Mouse (Mus musculus) layer of hippocampus, adult 11-12 months (tissue): ENCODE results near the gene Zxdc.

Source experiments
- DNase-seq: peaks from one replicate; pipeline ENCODE4 v3.0.0; 2022; ENCODE audit warnings: low spot score

Gene Zxdc

DNA sequence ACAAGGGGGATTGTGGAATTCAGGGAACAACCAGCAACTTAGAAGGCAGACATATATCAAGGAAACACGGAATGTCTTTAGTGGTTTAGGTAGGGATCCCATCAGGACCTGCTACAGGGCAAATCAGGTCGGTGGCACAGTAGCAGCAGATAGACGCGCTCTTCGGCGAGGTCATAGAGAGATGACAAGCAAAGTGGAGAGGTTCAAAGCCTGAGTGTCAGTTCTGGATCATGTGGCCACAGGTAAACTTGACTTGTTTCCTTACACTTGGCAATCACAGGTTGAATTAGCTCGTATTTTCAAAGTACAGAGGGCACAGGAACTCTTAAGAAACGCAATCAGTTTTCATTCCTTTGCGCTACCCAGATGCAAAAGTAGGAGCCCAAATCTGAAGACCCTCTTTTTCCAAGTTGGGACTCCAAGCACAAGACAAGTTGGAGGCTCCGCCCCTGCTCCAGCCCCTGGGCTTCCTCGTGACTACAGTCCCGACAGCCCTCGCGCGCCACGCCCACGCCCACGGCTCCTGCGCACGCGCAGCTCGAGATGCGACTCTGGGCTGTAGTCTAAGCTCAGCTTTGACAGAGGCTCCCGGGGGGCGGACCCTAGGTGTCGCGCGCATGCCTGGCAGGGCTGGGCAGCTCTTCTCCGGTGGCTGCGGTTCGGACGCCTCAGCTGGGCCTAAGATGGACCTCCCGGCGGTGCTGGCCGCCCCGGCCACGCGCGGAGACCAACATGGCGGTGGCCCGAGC is at the start of gene Zxdc:
Gene Zxdc, plus strand, starts transcription at position 517 of the 749 bp plus-strand sequence.
- DNase-seq: peak; percentile 100

DNA sequence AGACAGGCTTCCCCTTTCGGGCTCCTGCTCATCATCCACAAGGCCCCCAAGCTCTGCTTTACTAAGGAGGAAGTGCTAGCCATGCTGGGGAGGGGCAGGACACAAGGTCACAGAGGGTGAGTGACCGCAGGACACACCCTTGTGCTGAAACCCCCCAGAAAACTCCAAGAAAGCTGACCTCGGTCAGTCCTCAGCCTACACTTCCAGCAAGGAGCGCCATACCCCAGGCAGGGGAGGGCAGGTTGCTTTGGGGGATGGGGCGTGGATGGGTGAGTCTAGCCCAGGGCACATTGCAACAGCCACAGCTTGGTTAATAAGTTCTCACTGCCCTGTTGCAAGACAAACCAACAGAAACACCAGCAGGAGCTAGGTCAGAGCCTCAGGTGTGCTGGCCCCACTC is 48.9 kb upstream of the Zxdc start:
- no peak for DNase-seq

DNA sequence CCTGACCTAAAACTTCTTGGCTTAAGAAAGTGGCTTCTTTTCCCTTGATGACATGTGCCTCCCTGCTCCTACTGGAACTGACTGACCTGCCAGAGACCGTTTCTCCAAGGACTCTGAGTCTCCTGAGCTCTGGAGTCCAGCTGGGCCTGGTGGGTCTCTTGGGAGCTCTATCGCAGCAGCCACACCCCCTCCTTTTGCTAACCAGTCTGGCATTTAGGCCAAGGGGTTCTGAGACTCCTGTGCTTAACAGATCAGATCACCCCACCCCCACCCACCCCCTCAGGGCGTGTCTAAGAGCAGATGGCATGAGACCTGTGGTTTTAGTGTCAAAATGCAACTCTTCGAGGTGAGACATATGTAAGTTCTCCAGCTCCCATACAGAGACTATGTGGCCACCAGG is 47.5 kb upstream of the Zxdc start:
- DNase-seq: no peak

DNA sequence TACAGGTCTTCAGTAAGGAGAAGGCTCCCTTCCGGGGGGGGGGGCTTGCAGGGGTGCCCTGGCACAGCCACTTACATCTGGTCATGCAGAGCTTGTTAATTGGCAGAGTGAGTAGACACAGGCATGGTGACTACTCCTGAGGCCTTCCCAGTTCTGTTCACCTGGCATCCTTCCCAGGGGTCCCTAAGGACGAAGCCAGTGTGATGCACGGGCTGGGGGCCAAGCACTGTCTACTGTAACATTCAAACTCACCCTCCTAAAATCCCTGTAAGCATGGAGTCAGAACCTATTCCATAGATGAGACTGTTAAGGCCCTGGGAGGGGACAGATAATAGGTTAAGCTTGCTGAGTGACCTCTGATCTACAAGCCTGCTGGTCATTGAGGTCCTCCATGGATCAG is 45.3 kb upstream of the Zxdc start:
- DNase-seq: no peak

DNA sequence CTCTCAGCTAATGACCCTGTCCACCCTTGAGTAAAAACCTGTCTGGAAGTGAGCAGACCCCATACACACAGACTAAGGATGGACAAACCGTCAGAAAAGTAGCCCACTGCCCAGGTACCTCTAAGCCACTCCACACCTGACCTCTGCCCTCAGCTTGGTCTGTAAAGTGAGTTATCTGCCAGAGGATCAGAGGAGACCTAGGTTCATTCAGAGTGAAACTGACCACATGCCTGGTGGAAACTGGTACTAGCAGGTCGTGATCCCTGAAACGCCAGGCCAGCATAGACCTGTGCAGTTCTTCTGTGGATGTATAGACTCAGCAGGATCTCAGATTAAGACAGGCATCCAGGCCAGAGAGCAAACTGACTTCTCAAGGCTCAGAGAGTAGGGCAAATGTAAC is 44.8 kb upstream of the Zxdc start:
- no peak for DNase-seq

DNA sequence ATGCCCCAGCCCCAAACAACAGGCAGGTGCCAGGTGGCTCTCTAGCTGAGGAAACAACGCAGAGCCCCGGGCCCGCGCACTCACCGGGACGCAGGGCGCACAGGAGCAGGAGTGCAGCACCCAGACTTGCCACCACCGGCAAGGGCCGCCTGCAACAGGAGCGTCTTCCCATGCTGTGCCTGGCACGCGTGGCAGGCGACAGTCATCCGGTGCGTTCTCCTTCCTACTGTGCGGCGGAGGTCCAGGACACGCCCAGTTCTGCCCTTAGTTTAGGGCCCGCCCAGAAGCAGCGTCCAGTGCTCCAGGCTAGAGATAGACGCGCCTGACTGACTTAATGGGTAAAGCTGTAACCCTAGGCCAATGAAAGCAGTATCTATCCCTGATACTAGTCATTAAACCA is 44.3 kb upstream of the Zxdc start, which contains the start of gene Chst13:
Gene Chst13, minus strand, starts transcription at position 195 of the 400 bp plus-strand sequence.
- DNase-seq: no peak

DNA sequence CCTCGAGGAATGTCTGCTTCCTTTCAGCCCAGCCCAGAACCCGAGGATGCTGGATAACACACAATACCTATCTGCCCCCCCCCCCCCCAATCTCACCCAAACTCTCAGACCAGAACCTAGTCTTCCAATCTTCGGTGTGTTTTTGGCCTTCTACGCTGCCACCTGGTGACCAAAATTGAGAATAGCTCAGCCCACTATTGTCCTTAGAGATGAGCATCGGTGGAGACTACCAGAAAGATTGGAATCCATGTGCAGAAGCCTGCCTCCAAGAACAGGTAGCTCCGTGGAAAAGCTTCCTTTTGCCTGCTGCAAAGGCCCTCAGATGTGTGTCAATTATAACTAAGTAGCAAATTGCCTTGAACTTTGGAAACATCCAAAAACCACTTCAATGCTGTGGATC is 41.6 kb upstream of the Zxdc start:
- DNase-seq: peak; percentile 47

DNA sequence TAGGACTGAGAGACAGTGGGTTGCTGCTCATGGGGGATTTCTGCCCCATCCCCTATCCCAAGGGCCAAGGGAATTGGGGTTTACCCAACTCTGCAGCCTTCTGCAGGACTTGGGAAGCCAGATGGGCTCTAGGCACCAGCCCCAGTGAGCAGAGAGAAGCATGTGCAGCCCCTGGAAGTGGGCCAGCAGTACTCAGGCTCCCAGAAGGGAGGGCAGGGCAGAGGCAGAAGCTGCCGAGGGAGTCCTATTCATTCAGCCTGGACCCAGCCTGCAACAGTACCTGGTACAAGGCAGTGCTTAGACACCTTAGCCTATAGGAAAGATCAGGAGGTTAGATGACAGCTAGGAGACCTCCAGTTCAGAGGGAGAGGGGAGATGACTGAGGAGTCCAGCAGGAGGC is 39.3 kb upstream of the Zxdc start:
- peak; percentile 76 for DNase-seq

DNA sequence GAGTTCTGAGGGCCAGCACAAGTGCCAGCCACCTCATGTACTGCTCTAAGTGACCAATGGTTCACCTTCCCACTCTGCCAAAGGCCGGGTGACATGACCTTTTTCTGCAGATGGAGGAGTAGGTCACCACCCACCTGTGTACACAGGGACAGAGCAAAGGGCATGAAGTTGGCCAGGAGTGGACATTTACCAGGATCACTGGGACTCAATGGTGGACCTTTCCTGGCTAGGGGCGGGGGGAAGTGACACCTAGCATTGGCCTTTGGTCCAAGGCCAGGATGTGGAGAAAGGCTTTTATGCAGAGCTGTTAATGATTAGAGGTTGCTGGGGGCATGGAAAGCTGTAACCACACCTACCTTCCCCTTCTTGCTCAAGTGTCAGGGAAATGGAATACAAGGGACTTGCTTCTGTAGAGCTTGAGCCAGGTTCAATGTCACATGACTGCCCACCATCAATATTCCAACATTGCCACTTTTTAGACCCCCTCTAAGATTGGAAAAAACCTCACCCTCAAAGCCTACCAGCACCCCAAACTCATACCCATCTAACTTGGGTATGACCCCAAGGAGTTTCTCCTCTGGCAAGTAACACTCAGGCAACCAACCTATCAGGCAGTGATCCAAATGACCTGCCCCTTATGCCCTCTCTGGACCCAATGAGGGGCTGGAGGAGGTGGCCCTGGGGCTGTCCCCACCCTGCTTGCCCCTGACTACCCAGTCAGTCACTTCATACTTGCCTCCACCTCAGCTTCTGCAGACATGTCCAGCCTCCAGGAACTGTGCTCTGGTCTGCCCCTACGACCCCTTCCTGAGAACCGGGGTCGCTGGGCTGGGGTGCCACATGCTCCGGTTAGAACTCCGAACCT is 36.5 kb upstream of the Zxdc start, which contains the start of gene Uroc1:
Gene Uroc1, plus strand, starts transcription at position 724 of the 865 bp plus-strand sequence.
- no peak for DNase-seq

DNA sequence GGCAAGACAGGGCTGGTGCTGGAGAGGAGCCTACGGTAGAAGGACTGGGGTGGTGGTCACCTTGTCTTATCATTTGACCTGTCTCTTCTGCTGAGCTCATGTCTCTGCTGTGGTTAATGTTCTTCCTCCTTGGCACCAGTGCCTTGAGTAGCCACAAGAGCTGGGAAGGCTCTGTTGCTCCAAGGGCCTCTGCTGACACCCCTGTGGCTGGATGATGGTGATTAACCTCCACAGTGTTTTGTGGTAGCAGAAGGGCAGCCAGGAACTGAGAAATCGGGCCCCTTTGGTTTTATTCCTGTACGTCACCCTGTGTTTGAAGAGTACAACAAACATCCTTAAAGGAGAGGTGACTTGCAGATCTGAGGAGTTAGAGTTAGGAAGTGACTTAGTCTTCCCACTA is 35.0 kb upstream of the Zxdc start:
- no peak for DNase-seq

DNA sequence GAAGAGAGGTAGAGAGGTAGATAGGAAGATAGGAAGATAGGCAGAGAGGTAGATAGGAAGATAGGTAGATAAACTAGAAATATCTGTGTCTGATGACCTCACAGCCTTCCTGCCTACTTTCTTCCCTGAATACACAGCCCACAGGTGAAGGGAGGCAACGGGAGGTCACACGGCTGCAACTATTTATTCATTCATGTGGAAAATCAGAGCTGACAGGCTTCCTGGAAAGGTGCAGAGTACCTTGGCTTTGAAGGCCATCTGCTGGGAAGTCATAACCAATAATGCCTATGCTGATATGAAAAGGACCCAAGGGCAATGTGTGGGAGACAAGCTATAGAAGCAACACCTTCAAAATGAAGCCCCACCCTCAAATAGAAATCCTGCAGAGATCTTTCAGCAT is 26.9 kb upstream of the Zxdc start:
- no peak for DNase-seq

DNA sequence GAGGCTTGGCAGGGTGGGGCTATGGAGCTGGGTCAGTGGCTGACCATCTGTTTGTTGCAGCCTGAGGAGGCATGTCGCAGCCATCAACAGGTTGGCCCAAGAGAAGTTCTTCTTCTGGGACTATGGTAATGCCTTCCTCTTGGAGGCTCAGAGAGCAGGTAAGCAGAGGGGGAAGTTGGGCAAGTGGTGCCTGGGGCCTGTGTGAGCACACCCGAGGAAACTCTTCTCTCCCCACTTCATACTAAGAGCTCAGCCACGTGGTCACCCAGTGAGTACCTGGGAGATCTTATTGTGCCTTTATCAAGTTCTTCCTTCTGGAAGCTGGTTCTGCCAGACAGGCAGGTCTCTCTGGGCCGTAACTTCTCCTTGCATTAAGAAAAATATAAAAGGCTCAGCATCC is 22.1 kb upstream of the Zxdc start:
- DNase-seq: no peak

DNA sequence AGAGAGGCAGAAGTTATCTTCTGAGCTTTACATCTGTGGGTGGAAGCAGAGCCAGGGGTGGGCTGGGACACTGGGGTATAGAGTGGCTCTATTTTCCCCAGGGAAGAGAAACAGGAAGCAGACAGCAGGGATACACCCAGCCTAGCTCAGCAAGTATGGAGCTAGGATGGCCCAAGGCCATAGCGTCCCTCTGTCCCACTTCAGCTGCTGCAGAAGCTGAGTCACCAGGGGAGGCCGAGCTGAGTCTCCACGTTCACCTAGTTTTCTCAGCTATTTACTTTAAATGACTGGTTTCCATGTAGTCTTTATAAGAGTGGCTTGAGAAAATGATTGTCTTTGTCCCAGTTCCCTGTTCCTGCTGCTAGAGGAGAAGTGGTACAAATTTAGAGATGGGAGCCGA is 20.8 kb upstream of the Zxdc start:
- DNase-seq: no peak

DNA sequence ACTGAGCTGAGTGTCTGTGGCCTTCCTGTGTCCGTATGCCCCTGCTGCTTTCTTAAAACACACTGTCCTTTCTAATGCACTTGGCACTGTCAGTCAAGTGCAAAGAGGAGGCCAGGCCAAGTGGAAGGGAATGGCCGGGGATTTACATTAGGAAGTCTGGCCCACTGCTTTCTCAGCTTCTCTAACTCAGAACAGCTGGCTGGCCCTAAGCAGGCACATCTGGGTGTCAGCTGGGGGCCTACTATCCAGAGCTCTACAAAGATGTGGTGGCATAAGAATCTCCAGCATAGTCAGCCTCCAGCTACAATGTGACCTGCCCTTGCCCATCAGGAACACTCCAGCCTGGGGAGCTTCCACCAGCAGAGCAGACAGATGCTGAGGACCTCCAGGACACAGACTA is 19.3 kb upstream of the Zxdc start:
- no peak for DNase-seq

DNA sequence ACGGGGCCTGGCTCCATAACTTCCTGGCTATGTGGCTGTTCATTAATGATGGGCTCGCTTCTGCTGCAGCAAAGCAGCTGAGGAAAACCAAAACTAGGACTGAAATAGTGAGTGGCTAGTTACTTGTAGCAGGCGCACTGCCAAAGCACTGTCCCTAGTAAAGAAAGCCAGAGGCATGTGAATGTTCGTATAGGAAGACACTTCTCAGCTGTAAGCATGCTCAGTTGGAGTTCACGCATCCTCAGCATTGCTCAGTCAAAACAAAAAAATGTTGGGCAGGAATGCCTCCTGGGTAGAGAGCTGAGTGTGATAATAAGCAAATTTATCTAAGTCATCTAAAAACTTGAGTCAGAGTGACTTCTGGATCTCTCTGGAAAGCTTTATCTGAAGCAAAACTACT is 11.2 kb upstream of the Zxdc start:
- no peak for DNase-seq

DNA sequence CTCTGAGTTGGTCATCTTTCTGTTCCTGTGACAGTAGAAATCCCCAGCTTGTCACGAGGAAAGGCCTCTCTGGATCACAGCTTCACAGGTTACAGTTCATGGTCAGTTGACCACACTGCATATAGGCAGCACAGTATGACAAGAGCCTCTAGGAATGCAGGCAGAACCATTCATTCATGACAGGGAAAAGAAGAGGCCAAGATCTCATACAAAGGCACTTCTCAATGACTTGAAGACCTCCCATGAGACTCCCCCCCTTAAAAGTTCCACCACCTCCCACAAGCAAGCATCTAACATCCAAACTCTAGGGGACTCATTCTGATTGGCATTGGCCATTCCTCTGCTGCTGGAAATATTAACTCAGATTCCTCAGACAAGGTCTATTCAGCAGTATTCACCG is 9.8 kb upstream of the Zxdc start:
- no peak for DNase-seq

DNA sequence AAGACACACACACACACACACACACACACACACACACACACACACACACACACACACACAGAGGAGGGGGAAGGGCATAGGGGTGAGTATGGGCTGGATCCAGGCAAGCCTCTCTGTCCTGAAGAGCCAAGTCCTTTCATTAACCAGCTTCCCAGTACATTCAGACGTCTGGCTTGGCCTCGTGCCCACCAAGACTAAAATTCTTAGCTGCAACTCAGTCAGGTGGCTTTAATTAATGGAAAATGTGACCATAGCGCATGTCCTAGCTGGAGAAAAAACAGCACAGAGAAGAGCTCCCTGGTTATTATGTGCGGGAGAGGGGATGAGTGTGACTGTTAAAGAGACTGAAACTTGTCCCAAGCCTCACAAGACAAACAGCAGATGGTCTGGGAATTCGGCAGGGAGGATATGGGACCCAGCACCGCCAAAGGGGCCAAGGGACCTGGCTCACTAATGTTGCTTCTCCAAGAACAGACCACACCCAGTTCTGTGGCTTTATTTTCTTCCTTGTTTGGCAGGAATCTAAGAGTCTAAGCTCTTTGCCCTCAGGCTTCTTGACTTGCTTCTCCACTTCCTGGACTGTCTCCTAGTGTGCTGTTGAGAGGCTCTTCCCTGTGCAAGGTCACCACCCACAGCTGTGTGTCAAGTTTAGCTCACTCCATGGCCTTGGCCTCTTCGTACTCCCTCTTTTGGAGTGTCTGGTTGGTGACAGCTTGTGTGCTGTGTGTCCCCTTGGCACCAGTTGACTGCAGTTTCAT is 9.1 kb upstream of the Zxdc start:
- DNase-seq: peak; percentile 39

DNA sequence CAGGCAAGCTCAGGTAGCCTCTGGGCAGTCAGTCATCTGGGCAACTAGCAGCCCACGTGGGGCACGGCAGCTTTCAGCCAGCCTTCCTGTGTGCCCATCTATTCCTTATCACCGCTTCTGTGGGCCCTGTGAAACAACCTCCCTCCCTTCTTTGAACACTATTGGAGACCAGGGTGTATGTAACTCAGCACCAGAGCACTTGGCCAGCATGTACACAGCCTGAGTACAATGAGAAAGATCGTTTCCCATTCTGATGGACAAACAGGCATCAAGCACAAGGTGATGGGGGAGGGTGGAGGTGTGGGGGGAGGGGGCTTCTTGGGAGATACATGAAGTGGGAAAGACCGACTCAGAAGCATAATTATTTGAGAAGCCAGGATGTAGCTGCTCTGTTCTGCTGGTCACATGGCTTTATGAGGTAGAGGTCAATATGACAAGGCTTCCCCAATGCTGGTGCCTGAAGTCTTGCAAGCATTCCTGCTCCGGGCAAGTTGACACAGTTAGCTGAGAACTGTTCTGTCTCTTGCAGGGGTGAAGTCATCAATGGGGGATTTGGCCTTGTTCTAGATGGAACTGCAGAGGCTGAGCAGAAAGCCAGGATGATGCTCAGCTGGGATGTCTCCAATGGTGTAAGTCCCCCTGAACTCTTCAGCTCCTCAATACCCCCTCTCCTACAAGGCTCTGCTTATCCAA is 8.2 kb upstream of the Zxdc start:
- DNase-seq: no peak

DNA sequence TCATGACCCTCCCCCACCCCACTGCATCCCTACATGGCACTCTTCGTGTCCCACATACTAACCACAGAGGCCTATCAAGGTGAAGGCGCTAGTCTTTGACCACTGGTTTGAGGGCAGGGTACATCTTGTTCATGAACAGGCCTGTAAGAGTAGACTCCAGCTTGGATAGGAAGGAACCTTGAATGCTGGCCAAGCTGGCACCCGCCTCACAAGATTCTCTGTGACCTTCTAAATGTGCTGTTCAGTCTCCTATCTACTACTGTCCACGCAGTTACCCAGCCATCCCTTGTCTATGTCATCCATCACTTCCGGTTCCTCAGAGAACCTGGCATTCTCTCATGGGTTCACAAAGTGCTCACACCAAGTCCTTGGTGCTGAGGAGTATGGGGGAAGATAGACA is 6.0 kb upstream of the Zxdc start:
- no peak for DNase-seq

DNA sequence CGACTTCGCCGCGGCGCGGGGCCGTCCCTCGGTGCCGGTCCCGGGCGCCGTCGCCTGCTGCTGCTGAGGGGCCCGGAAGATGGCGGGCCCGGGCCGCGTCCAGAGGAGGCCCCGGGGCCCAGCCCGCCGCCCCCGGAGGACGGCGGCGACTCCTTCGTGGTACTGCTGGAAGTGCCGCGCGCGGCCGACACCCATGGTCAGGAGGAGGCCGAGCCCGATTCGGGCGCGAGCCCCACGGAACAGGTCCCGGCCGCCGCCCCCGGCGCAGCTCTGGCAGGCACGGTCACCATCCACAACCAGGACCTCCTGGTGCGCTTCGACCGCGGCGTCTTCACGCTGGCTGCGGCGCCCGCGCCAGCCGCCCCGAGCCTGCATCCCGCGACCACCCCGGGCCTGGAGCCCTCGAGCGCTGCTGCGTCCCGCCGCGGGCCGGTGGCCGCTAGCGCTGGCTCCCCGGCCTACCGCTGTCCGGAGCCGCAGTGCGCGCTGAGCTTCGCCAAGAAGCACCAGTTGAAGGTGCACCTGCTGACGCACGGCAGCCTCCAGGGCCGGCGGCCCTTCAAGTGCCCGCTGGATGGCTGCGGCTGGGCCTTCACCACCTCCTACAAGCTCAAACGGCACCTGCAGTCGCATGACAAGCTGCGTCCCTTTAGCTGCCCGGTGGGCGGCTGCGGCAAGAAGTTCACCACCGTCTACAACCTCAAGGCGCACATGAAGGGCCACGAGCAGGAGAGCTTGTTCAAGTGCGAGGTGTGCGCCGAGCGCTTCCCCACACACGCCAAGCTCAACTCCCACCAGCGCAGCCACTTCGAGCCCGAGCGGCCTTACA is 647 bp downstream of the Zxdc start:
- peak; percentile 34 for DNase-seq

DNA sequence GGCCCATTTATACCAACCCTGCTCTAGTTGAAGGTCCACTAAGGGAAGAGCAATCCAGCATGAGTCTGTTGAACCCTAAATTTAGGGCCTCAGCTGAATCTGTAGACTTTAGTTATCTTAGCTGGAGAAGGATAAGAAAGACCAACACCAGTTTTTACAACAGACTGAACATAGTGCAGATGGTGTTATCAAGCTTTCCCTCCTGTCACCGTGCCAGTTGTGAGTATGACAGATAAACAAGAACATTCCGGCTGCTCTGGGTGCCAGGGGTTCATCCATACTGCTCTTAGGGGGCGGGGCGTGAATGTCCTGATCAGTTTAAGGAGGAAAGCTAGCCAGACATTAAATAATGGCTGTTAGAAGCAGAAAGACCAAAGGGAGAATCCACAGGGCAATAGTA is 5.4 kb downstream of the Zxdc start:
- DNase-seq: no peak
